Mouse (Mus musculus) left cerebral cortex, adult 11 months (tissue): ENCODE results near the gene Tmem30c.

Source experiments
- DNase-seq: peaks from one replicate; pipeline ENCODE4 v3.0.0; 2022; ENCODE audit warnings: low spot score

Tmem30c gene

DNA sequence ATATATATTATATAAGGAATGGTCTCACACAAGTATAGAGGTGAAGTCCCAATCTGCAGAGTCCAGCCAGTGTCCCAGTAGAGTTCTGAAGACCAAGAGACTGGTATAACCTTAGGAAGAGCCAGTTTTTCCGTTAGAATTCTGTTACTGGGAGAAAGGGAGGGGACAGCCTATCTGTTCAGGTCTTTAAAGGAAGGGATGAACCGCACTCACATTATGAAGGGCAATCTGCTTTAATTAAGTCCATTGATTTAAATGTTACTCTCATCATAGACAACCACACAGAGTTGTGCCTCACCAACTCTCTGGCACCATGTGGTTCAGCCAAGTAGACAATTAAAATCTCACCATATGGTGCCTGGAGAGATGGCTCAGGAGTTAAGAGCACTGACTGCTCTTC lies at the start of gene Tmem30c:
Gene Tmem30c (minus strand): TSS at position 101 of the 400 bp plus-strand sequence.
- DNase-seq: no peak

- DNase-seq: no peak
Observed at GRCm38 (mm10) chr16:57340613-57340898, 47.9 kb upstream of the Tmem30c start.

GRCm38 (mm10) chr16:57339765-57340612 lies 47.3 kb upstream of the Tmem30c start:
- no peak for DNase-seq

GRCm38 (mm10) chr16:57336770-57337423 lies 44.2 kb upstream of the Tmem30c start:
- no peak for DNase-seq

- no peak for DNase-seq
Observed at GRCm38 (mm10) chr16:57332301-57332700, 39.6 kb upstream of the Tmem30c start.

- no peak for DNase-seq
Observed at GRCm38 (mm10) chr16:57330111-57330510, 37.4 kb upstream of the Tmem30c start.

DNA sequence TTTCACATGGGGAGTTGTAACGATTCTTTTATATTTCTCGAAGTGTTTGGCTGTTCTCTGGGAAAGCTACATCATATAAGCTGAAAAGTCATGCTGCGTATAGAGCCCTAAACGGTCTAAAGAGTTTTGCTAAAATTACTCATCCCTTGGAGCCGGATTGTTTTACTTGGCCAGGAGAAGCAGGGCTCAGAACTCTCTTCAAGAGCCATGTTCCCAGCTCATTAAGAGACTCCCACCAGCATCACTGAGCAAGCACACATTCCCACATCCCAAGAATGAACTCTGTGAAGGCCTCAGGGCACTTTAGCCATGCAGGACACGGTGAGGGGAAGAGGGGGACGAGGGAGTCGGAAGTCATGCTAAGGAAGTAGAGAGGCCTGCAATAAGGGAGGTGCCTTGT lies 36.4 kb upstream of the Tmem30c start:
- no peak for DNase-seq

- DNase-seq: no peak
Observed at GRCm38 (mm10) chr16:57326996-57327395, 34.3 kb upstream of the Tmem30c start.

GRCm38 (mm10) chr16:57319284-57320124 lies 26.8 kb upstream of the Tmem30c start:
- DNase-seq: no peak

- DNase-seq: no peak
Observed at GRCm38 (mm10) chr16:57318637-57319125, 26.0 kb upstream of the Tmem30c start.

DNA sequence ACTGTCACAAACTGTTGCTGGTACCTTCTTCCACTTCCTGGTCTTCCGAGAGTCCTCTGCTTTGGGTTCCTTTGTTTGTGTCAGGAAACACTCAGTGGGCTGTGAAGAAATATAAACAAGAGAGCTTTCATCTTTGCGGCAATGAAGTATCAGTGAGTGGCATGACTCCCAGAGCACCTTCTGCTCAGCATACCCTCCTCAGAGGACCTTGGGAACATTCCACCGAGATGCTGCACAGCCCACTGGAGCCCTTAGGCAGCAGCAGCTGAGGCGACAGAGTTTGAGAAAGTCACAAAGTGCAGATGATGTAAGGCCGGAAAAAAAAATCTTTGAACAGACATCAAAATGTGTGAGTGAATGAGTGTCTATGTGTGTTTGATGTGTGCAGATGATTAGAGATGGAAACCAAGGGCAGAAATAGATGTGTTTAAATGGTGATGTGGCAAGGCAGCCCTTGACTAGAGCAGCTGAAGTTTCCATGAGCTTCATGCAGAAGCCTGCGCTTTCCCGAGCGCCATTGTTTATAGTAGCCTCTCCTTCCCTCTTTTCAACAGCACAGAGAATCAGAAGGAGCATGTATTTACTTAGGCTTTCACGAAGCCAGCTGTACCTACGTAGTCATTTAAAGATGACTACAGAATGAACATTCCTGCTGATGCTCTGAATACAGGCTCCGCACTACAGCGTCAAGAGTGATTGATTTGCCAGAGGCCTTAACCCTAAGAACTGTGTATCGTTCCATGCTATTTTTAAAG lies 25.4 kb upstream of the Tmem30c start:
- DNase-seq: no peak

DNA sequence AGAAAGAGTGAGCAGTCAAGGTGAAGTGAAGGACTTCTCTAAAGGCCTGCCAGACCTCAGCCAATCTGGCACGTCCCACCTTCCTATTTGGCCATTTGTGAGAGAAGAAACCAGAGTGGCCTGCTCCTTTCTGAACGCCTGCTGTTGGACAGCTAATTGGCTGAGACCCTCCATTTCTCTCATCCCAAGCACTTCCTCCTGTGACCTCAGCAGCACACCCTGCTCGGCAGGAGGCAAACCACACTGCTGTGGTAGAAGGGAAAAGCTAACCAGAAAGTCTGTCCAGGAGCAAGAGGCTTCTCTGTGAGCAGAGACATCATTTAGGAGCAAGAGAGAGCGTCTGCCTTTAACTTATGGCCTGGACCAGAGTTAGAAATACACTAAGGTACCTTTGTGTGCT lies 24.5 kb upstream of the Tmem30c start:
- DNase-seq: no peak

DNA sequence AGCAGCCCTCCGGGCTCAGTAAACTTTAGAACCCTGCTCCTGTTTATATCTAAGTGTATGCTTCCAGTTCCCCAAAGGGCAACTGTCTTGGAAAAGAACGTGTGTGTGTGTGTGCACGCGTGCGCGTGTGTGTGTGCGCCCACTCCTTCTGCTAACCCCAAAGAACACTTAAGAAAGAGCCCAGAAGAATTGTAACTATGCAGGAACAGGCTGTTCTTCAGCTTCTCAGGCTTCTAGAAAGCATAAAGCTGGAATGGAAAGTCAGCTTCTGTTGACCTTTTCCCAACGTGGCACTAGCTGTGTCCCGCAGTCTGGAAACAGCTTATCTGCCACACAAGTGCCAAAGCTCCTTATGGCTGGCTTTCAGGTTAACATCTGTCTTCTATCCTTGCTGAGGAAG lies 22.4 kb upstream of the Tmem30c start:
- no peak for DNase-seq

DNA sequence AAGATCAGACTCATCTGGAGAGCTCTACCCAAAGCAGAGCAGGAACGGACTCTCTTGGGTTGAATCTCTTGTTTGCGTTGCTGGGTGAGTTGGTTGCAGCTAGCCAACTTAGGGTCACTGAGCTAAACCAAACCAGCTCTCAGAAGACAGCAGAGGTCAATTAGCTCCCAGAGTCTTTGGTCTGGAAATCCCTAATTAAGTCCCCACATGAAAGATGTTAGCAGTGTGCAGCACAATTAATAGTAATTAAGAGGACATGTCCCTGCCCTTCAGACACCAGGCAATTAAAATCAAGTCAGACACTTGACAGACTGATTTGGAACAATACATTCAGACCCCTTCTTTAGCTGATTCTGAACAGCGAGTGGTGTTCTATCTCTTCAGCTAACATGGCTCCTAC lies 21.6 kb upstream of the Tmem30c start:
- DNase-seq: no peak

GRCm38 (mm10) chr16:57313487-57313886 lies 20.8 kb upstream of the Tmem30c start:
- no peak for DNase-seq

GRCm38 (mm10) chr16:57312130-57312529 lies 19.5 kb upstream of the Tmem30c start:
- DNase-seq: no peak

DNA sequence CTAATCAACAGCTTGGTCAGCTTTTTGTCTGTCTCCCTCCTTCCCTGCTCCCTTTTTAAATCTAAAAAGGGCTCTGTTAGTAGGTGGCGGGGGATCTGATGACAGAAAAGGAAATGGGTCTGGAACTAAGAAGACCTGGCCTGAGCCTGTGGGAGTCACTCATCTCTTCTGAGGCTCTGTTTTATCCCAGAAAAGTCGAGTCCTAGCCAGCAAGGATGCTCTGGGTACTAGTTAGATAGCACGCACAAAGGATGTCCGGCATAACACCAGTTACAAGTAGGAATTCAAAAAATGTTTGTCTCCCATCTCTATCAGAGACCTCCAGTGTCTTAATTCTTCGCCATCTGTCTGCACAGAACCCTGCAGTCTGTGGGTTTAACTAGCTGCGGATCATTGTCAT lies 12.8 kb upstream of the Tmem30c start:
- no peak for DNase-seq

DNA sequence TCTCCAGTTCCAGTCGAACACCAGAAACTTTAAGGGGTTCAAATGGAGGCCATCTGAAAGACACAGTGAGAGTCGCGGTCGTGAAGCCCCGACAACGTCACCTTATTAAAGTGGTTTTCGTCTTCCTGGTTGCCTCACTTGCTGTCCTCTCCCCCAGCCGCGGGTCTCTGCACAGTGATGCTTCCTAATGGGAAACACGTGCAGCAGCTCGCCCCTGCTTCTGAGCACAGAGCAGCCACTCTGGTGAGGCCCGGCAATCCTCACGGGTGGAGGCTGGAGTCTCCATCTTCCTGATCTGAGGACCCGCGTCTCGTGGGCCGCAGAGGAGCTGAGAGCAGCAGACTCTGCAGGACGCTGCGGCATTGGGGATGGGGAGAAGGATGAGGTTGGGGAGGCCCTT lies 11.1 kb upstream of the Tmem30c start:
- no peak for DNase-seq

DNA sequence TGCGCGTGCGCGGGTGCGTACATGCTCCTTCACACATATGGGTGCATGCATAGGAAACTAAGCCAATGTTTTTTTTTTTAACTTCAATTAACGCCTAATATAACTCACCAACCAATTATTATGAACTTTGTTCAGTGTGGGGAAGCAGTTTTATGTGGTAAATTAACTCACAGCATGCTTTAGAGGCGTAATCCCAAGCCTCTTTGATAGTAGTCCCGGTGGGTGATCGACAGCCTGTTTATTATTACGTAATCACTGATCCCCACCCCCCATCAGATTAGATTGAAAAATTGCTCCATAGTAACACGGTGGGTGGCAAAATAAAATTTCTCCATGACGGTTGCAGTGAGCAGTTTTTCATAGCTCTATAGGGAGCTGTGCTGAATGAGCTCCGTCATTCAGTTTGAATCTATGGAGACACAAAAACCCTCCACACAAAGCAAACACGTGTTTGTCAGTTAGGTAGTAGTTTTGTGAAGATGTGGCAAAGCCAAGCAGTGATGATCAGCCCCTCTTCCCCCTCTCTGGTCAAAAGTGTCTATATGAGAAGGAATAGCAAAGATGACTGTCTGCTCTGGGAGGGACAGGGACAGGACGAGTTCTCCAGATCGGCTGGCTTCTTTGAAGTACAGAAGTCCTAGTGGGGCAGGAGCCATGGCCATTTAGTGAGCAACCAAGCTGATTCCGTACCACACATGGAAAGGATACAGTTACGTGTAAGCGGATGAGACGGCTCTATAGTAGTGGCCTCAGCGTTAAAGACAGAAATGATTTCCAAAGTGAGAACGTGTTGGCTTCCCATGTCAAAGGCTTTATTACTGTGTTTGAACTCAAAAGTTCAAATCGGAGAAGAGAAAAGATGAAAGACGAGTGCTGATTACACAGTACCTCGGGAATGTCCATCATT lies 10.4 kb upstream of the Tmem30c start:
- no peak for DNase-seq

GRCm38 (mm10) chr16:57301512-57302115 lies 8.9 kb upstream of the Tmem30c start:
- DNase-seq: no peak
